Mouse (Mus musculus): Measurements from ENCODE around the gene Gk5. TPM values are rescaled to one million over a fixed set of nuclear protein-coding genes. Genes with fewer than 3 reads are reported as not detected.

Gk5 gene
- polyA plus RNA-seq, 1 experiment from 2014 or later, result 3.7 TPM

GRCm38 (mm10) chr9:96139876-96140275, 20.7 kb downstream of the Gk5 start:
- 37% methylated on average over 5 of the region's 5 CpGs for WGBS
- H3K9me3 ChIP-seq (ENCODE audit: control insufficient read depth, low read length), result no peaks in the 10 kb centered on the region
- H3K4me2 ChIP-seq (replicated peaks), result no peak overlapping the region
- H3K27ac ChIP-seq, result no peak overlapping the region
- DNase-seq (ENCODE audit: low spot score), result no peak
- no peaks in the 10 kb centered on the region for H3K36me3 ChIP-seq (replicated peaks; ENCODE audit: control insufficient read depth, insufficient read depth)
- no peaks in the 10 kb centered on the region for H3K4me1 ChIP-seq (replicated peaks; ENCODE audit: control insufficient read depth, insufficient read depth, low read length)
- no peak overlapping the region for H3K9ac ChIP-seq
- no peaks in the 10 kb centered on the region for H3K27me3 ChIP-seq (ENCODE audit: control insufficient read depth, insufficient read depth, low read length)
- no peak overlapping the region for H3K4me3 ChIP-seq (replicated peaks; ENCODE audit: low read length)
- ATAC-seq (ENCODE audit: low FRiP score), result no peak

- Histone ChIP-seq H3K27me3 (ENCODE audit: control insufficient read depth, insufficient read depth, low read length) (no peaks in the 10 kb centered on the region), H3K36me3 (replicated peaks; ENCODE audit: control insufficient read depth, insufficient read depth) (no peaks in the 10 kb centered on the region), H3K4me3 (replicated peaks; ENCODE audit: low read length) (no peak overlapping the region), H3K9ac (no peak overlapping the region), H3K9me3 (ENCODE audit: control insufficient read depth, low read length) (no peaks in the 10 kb centered on the region), H3K4me2 (replicated peaks) (no peak overlapping the region), H3K27ac (no peak overlapping the region), H3K4me1 (replicated peaks; ENCODE audit: control insufficient read depth, insufficient read depth, low read length) (no peaks in the 10 kb centered on the region)
- ATAC-seq (ENCODE audit: low FRiP score) (no peak), DNase-seq (ENCODE audit: low spot score) (no peak)
- WGBS, result 81% methylated on average over 7 of the region's 7 CpGs
Measured at GRCm38 (mm10) chr9:96140931-96141330, 21.8 kb downstream of the Gk5 start.

GRCm38 (mm10) chr9:96142499-96142898, 23.3 kb downstream of the Gk5 start:
- ATAC-seq (ENCODE audit: low FRiP score) (no peak), DNase-seq (ENCODE audit: low spot score) (no peak)
- 39% methylated on average over 6 of the region's 6 CpGs for WGBS
- Histone ChIP-seq H3K27me3 (ENCODE audit: control insufficient read depth, insufficient read depth, low read length) (no peaks in the 10 kb centered on the region), H3K4me1 (replicated peaks; ENCODE audit: control insufficient read depth, insufficient read depth, low read length) (no peaks in the 10 kb centered on the region), H3K4me3 (replicated peaks; ENCODE audit: low read length) (no peak overlapping the region), H3K27ac (no peak overlapping the region), H3K36me3 (replicated peaks; ENCODE audit: control insufficient read depth, insufficient read depth) (no peaks in the 10 kb centered on the region), H3K9ac (no peak overlapping the region), H3K9me3 (ENCODE audit: control insufficient read depth, low read length) (no peaks in the 10 kb centered on the region), H3K4me2 (replicated peaks) (no peak overlapping the region)

DNA sequence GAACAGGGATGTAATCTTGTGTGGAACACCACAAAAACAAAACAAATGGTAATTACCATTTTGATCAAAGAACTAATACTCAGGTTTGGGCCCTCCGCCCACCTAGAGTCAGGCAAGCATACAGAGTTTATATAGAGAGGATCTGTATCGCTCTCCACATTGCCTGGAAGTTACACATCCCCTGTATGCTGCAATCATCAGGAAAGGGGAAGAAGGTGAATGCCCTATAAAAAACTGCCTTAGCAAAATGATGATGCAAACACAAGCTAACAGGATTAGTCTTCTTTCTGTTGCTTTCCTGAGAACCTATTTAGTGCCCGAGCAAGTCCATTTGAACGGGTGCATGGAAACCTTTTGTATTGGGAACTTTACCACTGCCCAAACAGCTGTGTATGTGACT, 24.5 kb downstream of the Gk5 start:
- Histone ChIP-seq H3K36me3 (replicated peaks; ENCODE audit: control insufficient read depth, insufficient read depth) (no peaks in the 10 kb centered on the region), H3K9me3 (ENCODE audit: control insufficient read depth, low read length) (no peaks in the 10 kb centered on the region), H3K27me3 (ENCODE audit: control insufficient read depth, insufficient read depth, low read length) (no peaks in the 10 kb centered on the region), H3K4me1 (replicated peaks; ENCODE audit: control insufficient read depth, insufficient read depth, low read length) (no peaks in the 10 kb centered on the region), H3K4me2 (replicated peaks) (no peak overlapping the region), H3K9ac (no peak overlapping the region), H3K4me3 (replicated peaks; ENCODE audit: low read length) (no peak overlapping the region), H3K27ac (no peak overlapping the region)
- ATAC-seq (ENCODE audit: low FRiP score), result no peak
- no peak for DNase-seq (ENCODE audit: low spot score)
- WGBS, result 96% methylated on average over 4 of the region's 4 CpGs

- no peaks in the 10 kb centered on the region for H3K9me3 ChIP-seq (ENCODE audit: control insufficient read depth, low read length)
- H3K4me1 ChIP-seq (replicated peaks; ENCODE audit: control insufficient read depth, insufficient read depth, low read length), result no peaks in the 10 kb centered on the region
- H3K27me3 ChIP-seq (ENCODE audit: control insufficient read depth, insufficient read depth, low read length), result no peaks in the 10 kb centered on the region
- DNase-seq (ENCODE audit: low spot score), result no peak
- H3K4me2 ChIP-seq (replicated peaks), result no peak overlapping the region
- no peak overlapping the region for H3K9ac ChIP-seq
- H3K36me3 ChIP-seq (replicated peaks; ENCODE audit: control insufficient read depth, insufficient read depth), result no peaks in the 10 kb centered on the region
- ATAC-seq (ENCODE audit: low FRiP score), result no peak
- H3K4me3 ChIP-seq (replicated peaks; ENCODE audit: low read length), result no peak overlapping the region
- H3K27ac ChIP-seq, result no peak overlapping the region
Measured at GRCm38 (mm10) chr9:96144883-96145282, 25.7 kb downstream of the Gk5 start.

DNA sequence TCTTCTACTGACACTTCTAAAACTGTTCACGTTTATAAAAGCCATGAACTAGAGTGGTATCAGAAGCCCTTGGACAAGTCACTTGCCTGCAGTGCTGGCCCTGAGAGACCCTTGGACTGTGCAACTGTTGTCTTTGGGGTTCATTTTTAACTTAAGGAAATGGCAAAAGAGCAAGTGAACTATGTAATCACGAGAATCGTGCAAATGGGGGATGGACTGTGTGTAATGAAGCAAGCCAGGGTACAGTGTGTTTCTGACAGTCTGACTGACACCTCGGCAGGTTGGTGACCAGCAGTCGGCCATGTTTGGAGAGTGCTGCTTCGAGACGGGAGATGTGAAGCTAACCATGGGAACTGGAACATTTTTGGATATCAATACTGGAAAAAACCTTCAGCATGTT, 33.6 kb downstream of the Gk5 start:
- Histone ChIP-seq H3K9ac (no peak overlapping the region), H3K4me3 (replicated peaks; ENCODE audit: low read length) (no peak overlapping the region), H3K9me3 (ENCODE audit: control insufficient read depth, low read length) (no peaks in the 10 kb centered on the region), H3K36me3 (replicated peaks; ENCODE audit: control insufficient read depth, insufficient read depth) (0 out of 2 replicates have a peak, but pooled peaks cover 8% of the 10 kb centered on the region), H3K4me2 (replicated peaks) (no peak overlapping the region), H3K27ac (no peak overlapping the region), H3K4me1 (replicated peaks; ENCODE audit: control insufficient read depth, insufficient read depth, low read length) (no peaks in the 10 kb centered on the region), H3K27me3 (ENCODE audit: control insufficient read depth, insufficient read depth, low read length) (no peaks in the 10 kb centered on the region)
- DNase-seq (ENCODE audit: low spot score) (no peak), ATAC-seq (ENCODE audit: low FRiP score) (no peak)
- 93% methylated on average over 7 of the region's 7 CpGs for WGBS

GRCm38 (mm10) chr9:96158431-96158830, 39.3 kb downstream of the Gk5 start:
- WGBS, result 63% methylated on average over 4 of the region's 4 CpGs
- no peak overlapping the region for H3K4me3 ChIP-seq (replicated peaks; ENCODE audit: low read length)
- no peaks in the 10 kb centered on the region for H3K9me3 ChIP-seq (ENCODE audit: control insufficient read depth, low read length)
- H3K36me3 ChIP-seq (replicated peaks; ENCODE audit: control insufficient read depth, insufficient read depth), result 0 out of 2 replicates have a peak, but pooled peaks cover 8% of the 10 kb centered on the region
- ATAC-seq (ENCODE audit: low FRiP score) (no peak), DNase-seq (ENCODE audit: low spot score) (no peak)
- H3K27ac ChIP-seq, result no peak overlapping the region
- H3K4me2 ChIP-seq (replicated peaks), result no peak overlapping the region
- no peaks in the 10 kb centered on the region for H3K27me3 ChIP-seq (ENCODE audit: control insufficient read depth, insufficient read depth, low read length)
- H3K9ac ChIP-seq, result no peak overlapping the region
- H3K4me1 ChIP-seq (replicated peaks; ENCODE audit: control insufficient read depth, insufficient read depth, low read length), result no peaks in the 10 kb centered on the region

DNA sequence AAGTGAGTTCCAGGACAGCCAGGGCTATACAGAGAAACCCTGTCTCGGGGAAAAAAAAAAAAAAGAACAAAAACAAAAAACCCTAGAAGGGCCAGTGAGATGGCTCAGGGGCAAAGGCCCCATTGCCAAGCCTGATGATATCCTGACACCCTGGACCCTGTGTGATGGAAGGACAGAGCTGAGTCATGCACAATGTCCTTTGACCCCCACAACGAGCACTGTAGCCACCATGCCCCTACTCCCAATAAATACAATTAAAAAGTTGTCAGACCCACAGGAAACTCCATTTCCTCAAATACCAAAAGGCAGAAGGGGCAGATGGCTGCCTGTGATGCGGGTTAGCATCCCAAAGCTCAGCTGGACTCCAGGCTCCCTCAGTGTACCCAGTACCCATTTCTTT, 39.9 kb downstream of the Gk5 start:
- no peaks in the 10 kb centered on the region for H3K9me3 ChIP-seq (ENCODE audit: control insufficient read depth, low read length)
- no peaks in the 10 kb centered on the region for H3K27me3 ChIP-seq (ENCODE audit: control insufficient read depth, insufficient read depth, low read length)
- no peaks in the 10 kb centered on the region for H3K4me1 ChIP-seq (replicated peaks; ENCODE audit: control insufficient read depth, insufficient read depth, low read length)
- no peak overlapping the region for H3K4me3 ChIP-seq (replicated peaks; ENCODE audit: low read length)
- 77% methylated on average over 3 of the region's 3 CpGs for WGBS
- no peak overlapping the region for H3K27ac ChIP-seq
- 0 out of 2 replicates have a peak, but pooled peaks cover 3% of the 10 kb centered on the region for H3K36me3 ChIP-seq (replicated peaks; ENCODE audit: control insufficient read depth, insufficient read depth)
- H3K9ac ChIP-seq, result no peak overlapping the region
- no peak overlapping the region for H3K4me2 ChIP-seq (replicated peaks)
- no peak for ATAC-seq (ENCODE audit: low FRiP score)
- DNase-seq (ENCODE audit: low spot score), result no peak

DNA sequence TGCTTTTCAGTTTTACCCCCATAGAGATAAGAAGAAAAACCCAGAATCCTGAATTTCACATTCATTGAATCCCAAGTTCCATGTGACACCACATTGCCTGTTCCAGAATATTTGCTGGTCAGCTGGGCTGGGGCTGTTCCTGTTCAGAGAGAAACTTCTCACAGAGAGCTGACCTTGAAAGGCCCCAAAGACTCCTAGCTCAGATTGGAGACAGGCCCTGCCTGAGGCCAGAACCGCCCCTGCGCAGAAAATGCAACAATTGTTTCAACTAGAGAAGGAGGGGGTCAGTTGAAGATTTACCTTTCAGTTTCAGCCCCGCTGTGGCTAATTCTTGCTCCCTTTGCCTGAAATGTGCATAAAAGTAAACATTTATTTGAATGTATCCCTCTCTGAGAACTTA, 41.6 kb downstream of the Gk5 start:
- no peaks in the 10 kb centered on the region for H3K9me3 ChIP-seq (ENCODE audit: control insufficient read depth, low read length)
- no peak for ATAC-seq (ENCODE audit: low FRiP score)

DNA sequence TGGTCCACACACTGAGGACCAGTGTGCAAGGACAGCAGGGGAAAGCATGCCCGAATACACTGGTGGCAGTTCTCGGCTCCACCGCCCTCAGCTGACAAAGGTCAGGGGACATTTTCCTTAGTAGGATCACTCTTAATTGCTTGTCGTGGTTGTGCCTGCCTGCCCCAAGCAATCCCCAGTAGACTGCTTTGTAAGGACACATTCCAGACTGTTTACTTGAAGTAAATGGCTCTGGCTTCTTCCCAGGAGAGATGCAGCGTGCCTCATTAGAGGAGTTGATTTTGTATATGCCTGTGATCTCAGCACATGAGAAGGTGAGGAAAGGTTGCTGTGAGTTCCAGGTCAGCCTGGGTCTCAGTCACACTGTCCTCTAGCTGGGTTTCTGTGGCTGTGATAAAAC, 43.3 kb downstream of the Gk5 start:
- no peak overlapping the region for H3K27ac ChIP-seq
- DNase-seq (ENCODE audit: low spot score) (no peak), ATAC-seq (ENCODE audit: low FRiP score) (no peak)
- no peaks in the 10 kb centered on the region for H3K36me3 ChIP-seq (replicated peaks; ENCODE audit: control insufficient read depth, insufficient read depth)
- H3K27me3 ChIP-seq (ENCODE audit: control insufficient read depth, insufficient read depth, low read length), result no peaks in the 10 kb centered on the region
- H3K9ac ChIP-seq, result no peak overlapping the region
- H3K9me3 ChIP-seq (ENCODE audit: control insufficient read depth, low read length), result no peaks in the 10 kb centered on the region
- no peak overlapping the region for H3K4me2 ChIP-seq (replicated peaks)
- no peak overlapping the region for H3K4me3 ChIP-seq (replicated peaks; ENCODE audit: low read length)
- 74% methylated on average over 5 of the region's 5 CpGs for WGBS
- no peaks in the 10 kb centered on the region for H3K4me1 ChIP-seq (replicated peaks; ENCODE audit: control insufficient read depth, insufficient read depth, low read length)

More for the DNA sequence above, 41.6 kb downstream of the Gk5 start:
- Histone ChIP-seq H3K9ac (no peak overlapping the region), H3K27ac (no peak overlapping the region), H3K36me3 (replicated peaks; ENCODE audit: control insufficient read depth, insufficient read depth) (no peaks in the 10 kb centered on the region), H3K4me1 (replicated peaks; ENCODE audit: control insufficient read depth, insufficient read depth, low read length) (no peaks in the 10 kb centered on the region), H3K4me3 (replicated peaks; ENCODE audit: low read length) (no peak overlapping the region), H3K4me2 (replicated peaks) (no peak overlapping the region), H3K27me3 (ENCODE audit: control insufficient read depth, insufficient read depth, low read length) (no peaks in the 10 kb centered on the region)
- WGBS, result 87% methylated on average over 3 of the region's 3 CpGs
- no peak for DNase-seq (ENCODE audit: low spot score)
